Comparison of ENCODE assay signal across 9 mouse cellular contexts in the genomic region with DNA sequence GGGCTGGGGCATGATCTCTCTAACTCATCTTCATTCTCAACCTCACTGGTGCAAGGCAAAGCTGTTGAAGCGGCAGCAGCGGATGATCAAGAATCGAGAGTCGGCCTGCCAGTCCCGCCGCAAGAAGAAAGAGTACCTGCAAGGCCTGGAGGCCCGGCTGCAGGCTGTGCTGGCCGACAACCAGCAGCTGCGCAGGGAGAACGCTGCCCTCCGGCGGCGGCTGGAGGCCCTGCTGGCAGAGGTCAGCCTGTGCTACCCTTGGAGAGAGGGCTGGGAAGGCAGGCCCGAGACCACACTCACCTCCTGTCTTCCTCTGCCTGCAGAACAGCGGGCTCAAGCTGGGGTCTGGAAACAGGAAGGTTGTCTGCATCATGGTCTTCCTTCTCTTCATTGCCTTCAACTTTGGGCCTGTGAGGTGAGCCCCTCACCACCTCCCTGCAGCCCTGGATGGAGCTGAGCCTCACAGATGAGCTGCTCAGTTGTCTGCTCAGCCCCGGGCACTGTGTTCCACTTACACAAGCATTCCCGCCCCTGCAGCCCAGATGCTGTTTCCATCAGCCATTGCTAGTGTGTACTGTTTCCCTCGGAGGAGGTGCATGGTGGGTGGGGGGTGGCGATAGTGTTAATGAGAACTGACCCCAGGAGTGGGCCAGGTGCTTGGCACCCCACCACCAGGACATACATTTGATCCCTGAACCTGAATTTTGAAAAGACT. TPM values are rescaled to one million over a fixed set of nuclear protein-coding genes. Genes with fewer than 3 reads are reported as not detected.
DNase-seq lines count a peak whose midpoint lies in the region; ATAC-seq and TF ChIP-seq lines count a peak whose summit lies in the region.
"Had no signal": no experiment of that assay in that cellular context is flagged by ENCODE, and none has a peak within 500 bp of the region (broad histone marks: within the 10 kb centered on the region; RNA-seq: fewer than 3 reads in every experiment).

No protein-coding gene starts in this region.

- no peak overlapping the region for H3K4me2 ChIP-seq in midbrain, embryonic 14.5 days (ENCODE audit: low read length)
- no peak overlapping the region for H3K4me2 ChIP-seq in midbrain, embryonic 15.5 days
- H3K4me2 ChIP-seq: midbrain, embryonic 12.5 days had no signal

- H3K36me3 ChIP-seq in midbrain, embryonic 14.5 days (ENCODE audit: control insufficient read depth, insufficient read depth, low read length), result peaks cover 71% of the 10 kb centered on the region
- peaks cover 27% of the 10 kb centered on the region; the same call in 1 of the 2 replicates for H3K36me3 ChIP-seq in midbrain, embryonic 15.5 days (replicated peaks)

- no peak for ATAC-seq in midbrain, embryonic 14.5 days (ENCODE audit: low FRiP score, low TSS enrichment)
- no peak for ATAC-seq in midbrain, embryonic 15.5 days (replicated peaks)
- no peak for ATAC-seq in granulocyte monocyte progenitor cell, adult 5-6 weeks (replicated peaks; ENCODE audit: poor library complexity, severe bottlenecking)

- 49% methylated on average over 19 of the region's 19 CpGs for WGBS in midbrain, embryonic 14.5 days
- 47% methylated on average over 19 of the region's 19 CpGs for WGBS in midbrain, embryonic 15.5 days

- H3K4me3 ChIP-seq in gastrocnemius, adult 2 months, result no peak overlapping the region
- H3K4me3 ChIP-seq in midbrain, embryonic 14.5 days (replicated peaks; ENCODE audit: low read depth, low read length), result no peak overlapping the region
- no peak overlapping the region for H3K4me3 ChIP-seq in midbrain, embryonic 15.5 days
- H3K4me3 ChIP-seq: midbrain, embryonic 12.5 days had no signal

- no peak overlapping the region for H3K9ac ChIP-seq in midbrain, embryonic 14.5 days (replicated peaks; ENCODE audit: low read length)
- no peak overlapping the region for H3K9ac ChIP-seq in midbrain, embryonic 15.5 days
- H3K9ac ChIP-seq: midbrain, embryonic 12.5 days had no signal

- peak; percentile 61 for TF ChIP-seq CTCF in gastrocnemius, adult 2 months (IDR thresholded peaks at IDR 0.05)

- intact Hi-C loops in gastrocnemius, adult 2 months (cut with DNase I), result no loop called here

- H3K9me3 ChIP-seq in midbrain, embryonic 14.5 days (ENCODE audit: control insufficient read depth, low read length), result no peaks in the 10 kb centered on the region
- H3K9me3 ChIP-seq in midbrain, embryonic 15.5 days, result no peaks in the 10 kb centered on the region
- H3K9me3 ChIP-seq: midbrain, embryonic 12.5 days had no signal

- no peaks in the 10 kb centered on the region for H3K27me3 ChIP-seq in midbrain, embryonic 14.5 days (ENCODE audit: control insufficient read depth, insufficient read depth, low read length)
- H3K27me3 ChIP-seq in midbrain, embryonic 15.5 days (replicated peaks), result no peaks in the 10 kb centered on the region
- H3K27me3 ChIP-seq: midbrain, embryonic 12.5 days had no signal

- DNase-seq in gastrocnemius, adult 2 months, result peak; percentile 66
- no peak for DNase-seq in gastrocnemius, adult 18-20 months (ENCODE audit: low spot score)
- peak; percentile 58 for DNase-seq in midbrain, embryonic 14.5 days
- peak; percentile 42 for DNase-seq in cerebellum, adult 9-10 months
- peak; percentile 32 to 44 for DNase-seq in natural killer cell, adult 2 months (ENCODE audit: low spot score in 2 of 2)
- no peak for DNase-seq in urinary bladder, postnatal 4 days (ENCODE audit: low spot score in 2 of 2)

- H3K27ac ChIP-seq in gastrocnemius, adult 2 months, result no peak overlapping the region
- no peak overlapping the region for H3K27ac ChIP-seq in midbrain, embryonic 14.5 days (replicated peaks; ENCODE audit: low read depth, low read length)
- H3K27ac ChIP-seq in midbrain, embryonic 15.5 days, result no peak overlapping the region
- H3K27ac ChIP-seq: midbrain, embryonic 12.5 days had no signal

- H3K4me1 ChIP-seq in midbrain, embryonic 14.5 days (ENCODE audit: control insufficient read depth, insufficient read depth, low read length), result peaks cover 8% of the 10 kb centered on the region
- H3K4me1 ChIP-seq in midbrain, embryonic 15.5 days, result peaks cover 16% of the 10 kb centered on the region

RNA-seq across cellular contexts. Expression of gene Atf6b, which starts 4.7 kb away (rescaled TPM):
- 1 to 10 TPM; 7.1 to 9.1 TPM for total RNA-seq in gastrocnemius, adult 2 months (2021)
- 1 to 10 TPM; 5.9 to 7.9 TPM for total RNA-seq in gastrocnemius, adult 18-20 months (2021)
- polyA plus RNA-seq in midbrain, embryonic 14.5 days (2014; fragmentation: Nextera tagmentation; extraction: Ambion mirVana), result 97.1 TPM in 2 replicates
- polyA plus RNA-seq in midbrain, embryonic 15.5 days (2015; fragmentation: Nextera tagmentation; extraction: Ambion mirVana), result 123 and 125 TPM in 2 replicates
- 38.3 and 42.5 TPM in 2 replicates for total RNA-seq in granulocyte monocyte progenitor cell, adult 5-6 weeks (2014; fragmentation: Nextera tagmentation)
- total RNA-seq in granulocyte monocyte progenitor cell, adult 5-6 weeks (2017), result 31.9 and 44.6 TPM in 2 replicates

RNA-seq across cellular contexts. Expression of gene Fkbpl, which starts 7.1 kb away (rescaled TPM):
- 1 to 10 TPM; 4.5 to 9.3 TPM for total RNA-seq in gastrocnemius, adult 2 months (2021)
- total RNA-seq in gastrocnemius, adult 18-20 months (2021), result 1 to 10 TPM; 5.7 to 6.0 TPM
- polyA plus RNA-seq in midbrain, embryonic 14.5 days (2014; fragmentation: Nextera tagmentation; extraction: Ambion mirVana), result 11.2 and 14.5 TPM in 2 replicates
- polyA plus RNA-seq in midbrain, embryonic 15.5 days (2015; fragmentation: Nextera tagmentation; extraction: Ambion mirVana), result 14.6 and 16.0 TPM in 2 replicates
- total RNA-seq in granulocyte monocyte progenitor cell, adult 5-6 weeks (2014; fragmentation: Nextera tagmentation), result 2.9 and 10.3 TPM in 2 replicates
- 12.4 and 21.8 TPM in 2 replicates for total RNA-seq in granulocyte monocyte progenitor cell, adult 5-6 weeks (2017)

RNA-seq across cellular contexts. Expression of gene Tnxb, which starts 18.7 kb away (rescaled TPM):
- 10 to 100 TPM; 30.7 to 41.6 TPM for total RNA-seq in gastrocnemius, adult 2 months (2021)
- 10 to 100 TPM; 28.3 to 32.8 TPM for total RNA-seq in gastrocnemius, adult 18-20 months (2021)
- 0.13 and 0.24 TPM in 2 replicates for polyA plus RNA-seq in midbrain, embryonic 14.5 days (2014; fragmentation: Nextera tagmentation; extraction: Ambion mirVana)
- 0.18 and 0.24 TPM in 2 replicates for polyA plus RNA-seq in midbrain, embryonic 15.5 days (2015; fragmentation: Nextera tagmentation; extraction: Ambion mirVana)
- not detected in 2 replicates for total RNA-seq in granulocyte monocyte progenitor cell, adult 5-6 weeks (2014; fragmentation: Nextera tagmentation)
- not detected in 2 replicates for total RNA-seq in granulocyte monocyte progenitor cell, adult 5-6 weeks (2017)

RNA-seq across cellular contexts. Expression of gene Prrt1, which starts 22.3 kb away (rescaled TPM):
- under 1 TPM; 0.28 to 0.36 TPM for total RNA-seq in gastrocnemius, adult 2 months (2021)
- under 1 TPM; 0.30 to 0.38 TPM for total RNA-seq in gastrocnemius, adult 18-20 months (2021)
- polyA plus RNA-seq in midbrain, embryonic 14.5 days (2014; fragmentation: Nextera tagmentation; extraction: Ambion mirVana), result 12.4 and 13.6 TPM in 2 replicates
- polyA plus RNA-seq in midbrain, embryonic 15.5 days (2015; fragmentation: Nextera tagmentation; extraction: Ambion mirVana), result 10.7 and 10.8 TPM in 2 replicates
- 0.88 TPM in 1 of 2 replicates, not detected in the other for total RNA-seq in granulocyte monocyte progenitor cell, adult 5-6 weeks (2014; fragmentation: Nextera tagmentation)
- total RNA-seq in granulocyte monocyte progenitor cell, adult 5-6 weeks (2017), result not detected in 2 replicates

RNA-seq across cellular contexts. Expression of gene Ppt2, which starts 23.4 kb away (rescaled TPM):
- total RNA-seq in gastrocnemius, adult 2 months (2021), result 10 to 100 TPM; 40.5 to 42.2 TPM
- 10 to 100 TPM; 36.0 to 38.3 TPM for total RNA-seq in gastrocnemius, adult 18-20 months (2021)
- polyA plus RNA-seq in midbrain, embryonic 14.5 days (2014; fragmentation: Nextera tagmentation; extraction: Ambion mirVana), result 23.4 and 25.5 TPM in 2 replicates
- 20.0 and 20.9 TPM in 2 replicates for polyA plus RNA-seq in midbrain, embryonic 15.5 days (2015; fragmentation: Nextera tagmentation; extraction: Ambion mirVana)
- total RNA-seq in granulocyte monocyte progenitor cell, adult 5-6 weeks (2014; fragmentation: Nextera tagmentation), result 41.9 and 45.1 TPM in 2 replicates
- 20.4 and 23.3 TPM in 2 replicates for total RNA-seq in granulocyte monocyte progenitor cell, adult 5-6 weeks (2017)

Comparison
In these comparisons a context has a peak if more than half of its experiments do, and no peak if none do; other contexts are left out.
1. DNase-seq: peak in gastrocnemius, adult 2 months (single experiment), midbrain, embryonic 14.5 days (single experiment), cerebellum, adult 9-10 months (single experiment) and natural killer cell, adult 2 months (2 of 2); none in gastrocnemius, adult 18-20 months (single experiment) and urinary bladder, postnatal 4 days (0 of 2).
2. RNA of gene Tnxb, which starts 18.7 kb away (total RNA-seq): 30.7 to 41.6 TPM in gastrocnemius, adult 2 months and 28.3 to 32.8 TPM in gastrocnemius, adult 18-20 months; not detected in granulocyte monocyte progenitor cell, adult 5-6 weeks; every median in the first group is over 10 times any median in the second.